Mouse (Mus musculus) forebrain, embryonic 16.5 days (tissue): Measurements from ENCODE around the gene Tyrobp. TPM values are rescaled to one million over a fixed set of nuclear protein-coding genes. Genes with fewer than 3 reads are reported as not detected.

ENCODE experiments used
- polyA plus RNA-seq: library from polyadenylated mRNA; unstranded; fragments of >200 nt; fragmentation: Nextera tagmentation; extraction: Ambion mirVana; gene quantifications from 2 replicates; pipeline ENCODE4 v1.2.1, GENCODE M21; 2015

The Tyrobp gene
- polyA plus RNA-seq, 1 experiment from 2014 or later: 14.0 TPM

Other genes starting within 250 kb of the Tyrobp start
- gene Zfp146, start 244.0 kb upstream of the Tyrobp start, polyA plus RNA-seq: 17.4 and 18.0 TPM in 2 replicates
- gene Cox7a1, start 229.6 kb upstream of the Tyrobp start, polyA plus RNA-seq: 2.4 and 4.1 TPM in 2 replicates
- 59.7 and 68.4 TPM in 2 replicates for gene Capns1, start 214.9 kb upstream of the Tyrobp start, polyA plus RNA-seq
- gene Polr2i, start 181.8 kb upstream of the Tyrobp start, polyA plus RNA-seq: 160 and 165 TPM in 2 replicates
- 358 and 393 TPM in 2 replicates for gene Tbcb, start 181.5 kb upstream of the Tyrobp start, polyA plus RNA-seq
- not detected in 2 replicates for gene Ovol3, start 178.0 kb upstream of the Tyrobp start, polyA plus RNA-seq
- gene Thap8, start 133.7 kb upstream of the Tyrobp start, polyA plus RNA-seq: 0.36 and 0.42 TPM in 2 replicates
- 6.2 and 8.2 TPM in 2 replicates for gene Wdr62, start 133.3 kb upstream of the Tyrobp start, polyA plus RNA-seq
- 129 and 145 TPM in 2 replicates for gene Clip3, start 122.0 kb upstream of the Tyrobp start, polyA plus RNA-seq
- gene Alkbh6, start 105.0 kb upstream of the Tyrobp start, polyA plus RNA-seq: 93.6 and 104 TPM in 2 replicates
- gene Syne4, start 99.0 kb upstream of the Tyrobp start, polyA plus RNA-seq: 8.5 and 11.7 TPM in 2 replicates
- gene E130208F15Rik, start 92.0 kb upstream of the Tyrobp start, polyA plus RNA-seq: not detected in 2 replicates
- gene Sdhaf1, start 89.9 kb upstream of the Tyrobp start, polyA plus RNA-seq: 18.0 and 19.3 TPM in 2 replicates
- gene Lrfn3, start 51.0 kb upstream of the Tyrobp start, polyA plus RNA-seq: 10.4 and 13.4 TPM in 2 replicates
- not detected in 2 replicates for gene Hcst, start 6.1 kb downstream of the Tyrobp start, polyA plus RNA-seq
- 2.3 and 3.4 TPM in 2 replicates for gene Nfkbid, start 8.0 kb downstream of the Tyrobp start, polyA plus RNA-seq
- gene Aplp1, start 31.8 kb downstream of the Tyrobp start, polyA plus RNA-seq: 584 and 649 TPM in 2 replicates
- 0.22 and 0.43 TPM in 2 replicates for gene Kirrel2, start 43.9 kb downstream of the Tyrobp start, polyA plus RNA-seq
- not detected in 2 replicates for gene Nphs1, start 44.6 kb downstream of the Tyrobp start, polyA plus RNA-seq
- gene Prodh2, start 79.9 kb downstream of the Tyrobp start, polyA plus RNA-seq: not detected in 2 replicates
- gene Arhgap33, start 121.3 kb downstream of the Tyrobp start, polyA plus RNA-seq: 122 and 148 TPM in 2 replicates
- gene Hspb6, start 138.4 kb downstream of the Tyrobp start, polyA plus RNA-seq: 9.3 and 11.1 TPM in 2 replicates
- gene Proser3, start 138.5 kb downstream of the Tyrobp start, polyA plus RNA-seq: 8.8 and 13.5 TPM in 2 replicates
- gene Lin37, start 146.1 kb downstream of the Tyrobp start, polyA plus RNA-seq: 52.9 and 55.1 TPM in 2 replicates
- gene U2af1l4, start 149.5 kb downstream of the Tyrobp start, polyA plus RNA-seq: 107 and 111 TPM in 2 replicates
- gene Gm49396, start 149.6 kb downstream of the Tyrobp start, polyA plus RNA-seq: 23.5 and 28.5 TPM in 2 replicates
- gene Psenen, start 149.9 kb downstream of the Tyrobp start, polyA plus RNA-seq: 117 and 121 TPM in 2 replicates
- 5.8 and 6.3 TPM in 2 replicates for gene Igflr1, start 151.7 kb downstream of the Tyrobp start, polyA plus RNA-seq
- gene Kmt2b, start 175.0 kb downstream of the Tyrobp start, polyA plus RNA-seq: 8.7 and 15.6 TPM in 2 replicates
- gene Zbtb32, start 185.1 kb downstream of the Tyrobp start, polyA plus RNA-seq: 0.22 and 0.23 TPM in 2 replicates
- gene Upk1a, start 199.1 kb downstream of the Tyrobp start, polyA plus RNA-seq: 0.34 and 0.40 TPM in 2 replicates
- gene Cox6b1, start 212.4 kb downstream of the Tyrobp start, polyA plus RNA-seq: 860 and 869 TPM in 2 replicates
- gene Etv2, start 222.1 kb downstream of the Tyrobp start, polyA plus RNA-seq: not detected in 2 replicates
- 153 and 155 TPM in 2 replicates for gene Rbm42, start 236.6 kb downstream of the Tyrobp start, polyA plus RNA-seq